Mouse (Mus musculus): ENCODE data around the gene Atp23. TPM values are rescaled to one million over a fixed set of nuclear protein-coding genes. Genes with fewer than 3 reads are reported as not detected.
A peak's percentile ranks its signal among the peaks of the same experiment; 100 is the strongest.

The Atp23 gene
- 0.07 and 0.09 TPM in 2 replicates for polyA plus RNA-seq (2012)

GRCm38 (mm10) chr10:126900821-126901487 lies at the start of gene Atp23:
TSS of gene Atp23 (minus strand) at chr10:126901355.
- Histone ChIP-seq H3K9me3 (ENCODE audit: control insufficient read depth, low read length) (peaks cover 3% of the 10 kb centered on the region), H3K27me3 (ENCODE audit: control insufficient read depth) (no peaks in the 10 kb centered on the region), H3K4me1 (ENCODE audit: control insufficient read depth) (peaks cover 28% of the 10 kb centered on the region), H3K36me3 (ENCODE audit: control insufficient read depth) (peaks cover 7% of the 10 kb centered on the region; the same call in 1 of the 2 replicates), H3K4me3 (replicated peaks) (peak within 1 kb of the TSS; percentile 64)
- no peak for TF ChIP-seq TAL1 (IDR thresholded peaks at IDR 0.05; ENCODE audit: low read length)
- no peak for TF ChIP-seq GATA1 (IDR thresholded peaks at IDR 0.05; ENCODE audit: low read length)

- no peak for TF ChIP-seq GATA1 (IDR thresholded peaks at IDR 0.05; ENCODE audit: low read length)
- TF ChIP-seq TAL1 (IDR thresholded peaks at IDR 0.05; ENCODE audit: low read length) = no peak
- Histone ChIP-seq H3K4me1 (ENCODE audit: control insufficient read depth) (peaks cover 20% of the 10 kb centered on the region), H3K36me3 (ENCODE audit: control insufficient read depth) (no peaks in the 10 kb centered on the region), H3K4me3 (replicated peaks) (no peak overlapping the region), H3K27me3 (ENCODE audit: control insufficient read depth) (no peaks in the 10 kb centered on the region), H3K9me3 (ENCODE audit: control insufficient read depth, low read length) (peaks cover 2% of the 10 kb centered on the region; the same call in 1 of the 2 replicates)
Observed at GRCm38 (mm10) chr10:126950572-126950971, 49.4 kb upstream of the Atp23 start.

GRCm38 (mm10) chr10:126949824-126950223 lies 48.7 kb upstream of the Atp23 start:
- TF ChIP-seq GATA1 (IDR thresholded peaks at IDR 0.05; ENCODE audit: low read length) (no peak), TAL1 (IDR thresholded peaks at IDR 0.05; ENCODE audit: low read length) (no peak)
- Histone ChIP-seq H3K4me3 (replicated peaks) (no peak overlapping the region), H3K27me3 (ENCODE audit: control insufficient read depth) (no peaks in the 10 kb centered on the region)

GRCm38 (mm10) chr10:126945531-126945930 lies 44.4 kb upstream of the Atp23 start:
- TF ChIP-seq TAL1 (IDR thresholded peaks at IDR 0.05; ENCODE audit: low read length) (no peak), GATA1 (IDR thresholded peaks at IDR 0.05; ENCODE audit: low read length) (no peak)

More at GRCm38 (mm10) chr10:126949824-126950223, 48.7 kb upstream of the Atp23 start:
- Histone ChIP-seq H3K36me3 (ENCODE audit: control insufficient read depth) (no peaks in the 10 kb centered on the region), H3K9me3 (ENCODE audit: control insufficient read depth, low read length) (peaks cover 2% of the 10 kb centered on the region; the same call in 1 of the 2 replicates), H3K4me1 (ENCODE audit: control insufficient read depth) (peaks cover 20% of the 10 kb centered on the region)

GRCm38 (mm10) chr10:126940949-126941348 lies 39.8 kb upstream of the Atp23 start:
- H3K4me3 ChIP-seq (replicated peaks) = no peak overlapping the region
- H3K9me3 ChIP-seq (ENCODE audit: control insufficient read depth, low read length) = peaks cover 9% of the 10 kb centered on the region
- no peaks in the 10 kb centered on the region for H3K4me1 ChIP-seq (ENCODE audit: control insufficient read depth)
- TF ChIP-seq TAL1 (IDR thresholded peaks at IDR 0.05; ENCODE audit: low read length) (no peak), GATA1 (IDR thresholded peaks at IDR 0.05; ENCODE audit: low read length) (no peak)
- no peaks in the 10 kb centered on the region for H3K36me3 ChIP-seq (ENCODE audit: control insufficient read depth)
- no peaks in the 10 kb centered on the region for H3K27me3 ChIP-seq (ENCODE audit: control insufficient read depth)

More at GRCm38 (mm10) chr10:126945531-126945930, 44.4 kb upstream of the Atp23 start:
- Histone ChIP-seq H3K36me3 (ENCODE audit: control insufficient read depth) (no peaks in the 10 kb centered on the region), H3K27me3 (ENCODE audit: control insufficient read depth) (no peaks in the 10 kb centered on the region), H3K9me3 (ENCODE audit: control insufficient read depth, low read length) (no peaks in the 10 kb centered on the region), H3K4me1 (ENCODE audit: control insufficient read depth) (peaks cover 13% of the 10 kb centered on the region), H3K4me3 (replicated peaks) (no peak overlapping the region)

- Histone ChIP-seq H3K4me1 (ENCODE audit: control insufficient read depth) (no peaks in the 10 kb centered on the region), H3K27me3 (ENCODE audit: control insufficient read depth) (no peaks in the 10 kb centered on the region), H3K9me3 (ENCODE audit: control insufficient read depth, low read length) (peaks cover 9% of the 10 kb centered on the region), H3K36me3 (ENCODE audit: control insufficient read depth) (no peaks in the 10 kb centered on the region), H3K4me3 (replicated peaks) (no peak overlapping the region)
- TF ChIP-seq TAL1 (IDR thresholded peaks at IDR 0.05; ENCODE audit: low read length) (no peak), GATA1 (IDR thresholded peaks at IDR 0.05; ENCODE audit: low read length) (no peak)
Observed at GRCm38 (mm10) chr10:126935556-126936381, 34.6 kb upstream of the Atp23 start.

GRCm38 (mm10) chr10:126935121-126935520 lies 34.0 kb upstream of the Atp23 start:
- H3K4me1 ChIP-seq (ENCODE audit: control insufficient read depth) = no peaks in the 10 kb centered on the region
- peaks cover 2% of the 10 kb centered on the region; the same call in 1 of the 2 replicates for H3K27me3 ChIP-seq (ENCODE audit: control insufficient read depth)
- TF ChIP-seq TAL1 (IDR thresholded peaks at IDR 0.05; ENCODE audit: low read length) (no peak), GATA1 (IDR thresholded peaks at IDR 0.05; ENCODE audit: low read length) (no peak)
- H3K4me3 ChIP-seq (replicated peaks) = no peak overlapping the region
- H3K9me3 ChIP-seq (ENCODE audit: control insufficient read depth, low read length) = peaks cover 9% of the 10 kb centered on the region
- no peaks in the 10 kb centered on the region for H3K36me3 ChIP-seq (ENCODE audit: control insufficient read depth)

GRCm38 (mm10) chr10:126934561-126934960 lies 33.4 kb upstream of the Atp23 start:
- H3K27me3 ChIP-seq (ENCODE audit: control insufficient read depth) = peaks cover 6% of the 10 kb centered on the region
- H3K9me3 ChIP-seq (ENCODE audit: control insufficient read depth, low read length) = peaks cover 9% of the 10 kb centered on the region
- H3K4me3 ChIP-seq (replicated peaks) = no peak overlapping the region
- no peaks in the 10 kb centered on the region for H3K36me3 ChIP-seq (ENCODE audit: control insufficient read depth)
- H3K4me1 ChIP-seq (ENCODE audit: control insufficient read depth) = no peaks in the 10 kb centered on the region
- TF ChIP-seq GATA1 (IDR thresholded peaks at IDR 0.05; ENCODE audit: low read length) = no peak
- no peak for TF ChIP-seq TAL1 (IDR thresholded peaks at IDR 0.05; ENCODE audit: low read length)

GRCm38 (mm10) chr10:126931760-126932139 lies 30.6 kb upstream of the Atp23 start:
- Histone ChIP-seq H3K36me3 (ENCODE audit: control insufficient read depth) (no peaks in the 10 kb centered on the region), H3K9me3 (ENCODE audit: control insufficient read depth, low read length) (no peaks in the 10 kb centered on the region), H3K27me3 (ENCODE audit: control insufficient read depth) (peaks cover 34% of the 10 kb centered on the region), H3K4me1 (ENCODE audit: control insufficient read depth) (no peaks in the 10 kb centered on the region; the same call in 1 of the 2 replicates), H3K4me3 (replicated peaks) (no peak overlapping the region)
- no peak for TF ChIP-seq TAL1 (IDR thresholded peaks at IDR 0.05; ENCODE audit: low read length)
- TF ChIP-seq GATA1 (IDR thresholded peaks at IDR 0.05; ENCODE audit: low read length) = no peak
